Mouse (Mus musculus) monocyte, adult 5-6 weeks (primary cell): ENCODE data around the gene Gm44596. TPM values are rescaled to one million over a fixed set of nuclear protein-coding genes. Genes with fewer than 3 reads are reported as not detected.

Experiments
- ATAC-seq: fragments of 153-309, 156-312 bp; replicated peaks from 2 replicates; pipeline ENCODE4 v1.8.0; 2017; ENCODE audit warnings: mild to moderate bottlenecking; ENCODE audit not compliant: low TSS enrichment, insufficient number of reproducible peaks, severe bottlenecking, poor library complexity, low FRiP score
- total RNA-seq: library from RNA; stranded (forward); fragments of 200-1000, 200-491, 200-594 nt; gene quantifications from 3 replicates; pipeline ENCODE4 v1.2.3, GENCODE M21; 2017

Gm44596 gene
- total RNA-seq, 1 experiment from 2014 or later = not detected

DNA sequence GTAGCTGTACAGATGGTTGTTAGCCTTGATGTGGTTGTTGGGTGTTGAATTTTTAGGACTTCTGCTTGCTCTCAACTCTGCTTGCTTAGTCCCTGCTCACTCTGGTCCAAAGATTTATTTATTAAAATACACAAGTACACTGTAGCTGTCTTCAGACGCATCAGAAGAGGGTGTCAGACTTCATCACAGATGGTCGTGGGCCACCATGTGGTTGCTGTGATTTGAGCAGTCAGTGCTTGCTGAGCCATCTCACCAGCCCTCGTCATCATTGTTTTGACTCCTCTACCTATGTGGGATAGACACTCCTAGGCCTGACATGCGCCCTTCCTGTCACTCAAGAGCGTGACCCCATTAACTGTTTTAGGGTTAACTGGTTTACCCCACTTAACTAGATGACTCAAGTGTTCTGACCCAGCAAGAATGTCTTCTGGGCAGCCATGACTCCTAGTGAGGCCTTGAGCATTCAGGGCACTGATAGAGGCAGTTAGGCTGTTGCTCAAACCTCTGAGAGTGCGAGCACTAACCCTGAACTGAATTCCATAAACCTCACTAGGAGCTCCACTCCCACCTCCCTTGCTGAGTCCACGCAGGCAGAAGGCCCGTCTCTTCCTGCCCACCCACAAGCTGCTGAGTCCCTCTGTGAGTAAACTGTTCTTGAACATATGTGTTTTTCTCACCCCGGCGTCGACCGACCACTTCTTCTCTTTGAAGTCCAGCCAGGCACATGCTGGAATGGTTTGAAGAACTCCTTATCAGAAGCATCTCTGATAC, 80.7 kb downstream of the Gm44596 start:
- no peak for ATAC-seq

Other genes with a start within 250 kb of the Gm44596 start
- 0.67 to 5.3 TPM (median 3.0 TPM) in 3 replicates for gene Tspan9, start 231.9 kb upstream of the Gm44596 start, total RNA-seq
- not detected in 3 replicates for gene Tead4, start 74.7 kb upstream of the Gm44596 start, total RNA-seq
- gene Tulp3, start 19.7 kb upstream of the Gm44596 start, total RNA-seq = 0.48 to 1.6 TPM (median 1.2 TPM) in 3 replicates
- 22.2 to 35.8 TPM (median 32.9 TPM) in 3 replicates for gene Rhno1, start 12.6 kb upstream of the Gm44596 start, total RNA-seq
- gene Foxm1, start 12.5 kb upstream of the Gm44596 start, total RNA-seq = 0.64 to 2.4 TPM (median 1.4 TPM) in 3 replicates
- not detected in 3 replicates for gene Tex52, start within 50 bp of the Gm44596 start, total RNA-seq
- gene Nrip2, start 23.8 kb downstream of the Gm44596 start, total RNA-seq = not detected in 3 replicates
- gene Itfg2, start 49.4 kb downstream of the Gm44596 start, total RNA-seq = 13.7 to 16.8 TPM (median 16.1 TPM) in 3 replicates
- 70.0 to 110 TPM (median 79.4 TPM) in 3 replicates for gene Fkbp4, start 63.2 kb downstream of the Gm44596 start, total RNA-seq
- not detected in 3 replicates for gene Pzp, start 151.2 kb downstream of the Gm44596 start, total RNA-seq
- 0.19 TPM in 1 of 3 replicates, not detected in the others for gene A2ml1, start 206.1 kb downstream of the Gm44596 start, total RNA-seq
- gene Klrb1a, start 248.0 kb downstream of the Gm44596 start, total RNA-seq = 35.0 to 144 TPM (median 65.3 TPM) in 3 replicates